Mouse (Mus musculus) heart, adult 2 months (tissue): ENCODE data around the gene Zfand3. TPM values are rescaled to one million over a fixed set of nuclear protein-coding genes. Genes with fewer than 3 reads are reported as not detected.

Experiments
- DNase-seq, 2 experiments: peaks; one replicate each; pipeline ENCODE4 v3.0.0; 2021
- H3K27ac ChIP-seq: fragments of 200-600 bp; 2 replicates; pipeline ENCODE4 v1.8.1; 2022
- H3K27me3 ChIP-seq: fragments of 200-500 bp; 2 replicates; pipeline ENCODE4 v1.6.1; 2012; ENCODE audit warnings: mild to moderate bottlenecking, low read length, inconsistent platforms, mixed read lengths; ENCODE audit not compliant: control insufficient read depth, insufficient read depth
- H3K36me3 ChIP-seq: fragments of 200-500 bp; 2 replicates; pipeline ENCODE4 v1.6.1; 2012; ENCODE audit warnings: low read length, inconsistent platforms; ENCODE audit not compliant: control insufficient read depth, insufficient read depth
- H3K4me1 ChIP-seq: fragments of 200-500 bp; 2 replicates; pipeline ENCODE4 v1.6.1; 2011; ENCODE audit warnings: low read length; ENCODE audit not compliant: control insufficient read depth, insufficient read depth
- H3K4me3 ChIP-seq: fragments of 200-600 bp; 2 replicates; pipeline ENCODE4 v1.8.1; 2022
- H3K79me2 ChIP-seq: fragments of 200-500 bp; replicated peaks from 2 replicates; pipeline ENCODE4 v1.6.1; 2012; ENCODE audit warnings: mild to moderate bottlenecking, inconsistent platforms, low read length, moderate library complexity, mixed read lengths; ENCODE audit not compliant: control insufficient read depth, insufficient read depth
- H3K9ac ChIP-seq: fragments of 200-500 bp; 2 replicates; pipeline ENCODE4 v1.6.1; 2012; ENCODE audit warnings: low read depth, mild to moderate bottlenecking, control low read depth, inconsistent platforms, low read length, mixed read lengths
- CTCF ChIP-seq: fragments of 200-600 bp; IDR thresholded peaks from 2 replicates; pipeline ENCODE4 v1.8.1; 2022; ENCODE audit warnings: antibody characterized with exemption, mild to moderate bottlenecking, moderate library complexity
- EP300 ChIP-seq: fragments of 200-500 bp; IDR thresholded peaks from 2 replicates; pipeline ENCODE4 v1.6.1; 2011; ENCODE audit warnings: low read depth, low read length, control low read depth; ENCODE audit not compliant: insufficient read depth
- POLR2A ChIP-seq: fragments of 200-500 bp; IDR thresholded peaks from 2 replicates; pipeline ENCODE4 v1.6.1; 2011; ENCODE audit warnings: mild to moderate bottlenecking, low read depth, low read length, control low read depth; ENCODE audit not compliant: insufficient read depth
- WGBS: fragments of 180-500 bp; shearing (Covaris S2); methylation state at CpG from one replicate; pipeline ENCODE4 v1.1.7; 2018; 5-methylcytosine and 5-hydroxymethylcytosine counted together
- intact Hi-C: fragments of 180-260 bp; cut with DNase I; formaldehyde crosslinking; loops from one replicate; pipeline ENCODE4 v1.15.1; 2025
- long read RNA-seq: library from polyadenylated mRNA; stranded (forward); transcript quantifications from one replicate; pipeline ENCODE4 v2.0.0, GENCODE M21; 2021
- polyA plus RNA-seq: library from polyadenylated mRNA; depleted of rRNA; stranded (reverse); fragments of >200 nt; gene quantifications from 2 replicates; pipeline ENCODE4 v1.2.3, GENCODE M21; 2012; rRNA removed
- total RNA-seq, 2 experiments: library from RNA; stranded (reverse); gene quantifications; 2 replicates each; pipeline ENCODE4 v1.2.3; 2021

The Zfand3 gene
- 100 to 1,000 TPM; 130 to 149 TPM for total RNA-seq
- 106 and 127 TPM in 2 replicates for polyA plus RNA-seq
- long read RNA-seq, transcript Zfand3-202 (6 exons, 3,039 nt) = major isoform, 9 of 21 reads
- long read RNA-seq, partial matches to known transcripts = 6 of 21 reads
- long read RNA-seq, other reads (novel, unspliced or antisense) = 3 of 21 reads

DNA sequence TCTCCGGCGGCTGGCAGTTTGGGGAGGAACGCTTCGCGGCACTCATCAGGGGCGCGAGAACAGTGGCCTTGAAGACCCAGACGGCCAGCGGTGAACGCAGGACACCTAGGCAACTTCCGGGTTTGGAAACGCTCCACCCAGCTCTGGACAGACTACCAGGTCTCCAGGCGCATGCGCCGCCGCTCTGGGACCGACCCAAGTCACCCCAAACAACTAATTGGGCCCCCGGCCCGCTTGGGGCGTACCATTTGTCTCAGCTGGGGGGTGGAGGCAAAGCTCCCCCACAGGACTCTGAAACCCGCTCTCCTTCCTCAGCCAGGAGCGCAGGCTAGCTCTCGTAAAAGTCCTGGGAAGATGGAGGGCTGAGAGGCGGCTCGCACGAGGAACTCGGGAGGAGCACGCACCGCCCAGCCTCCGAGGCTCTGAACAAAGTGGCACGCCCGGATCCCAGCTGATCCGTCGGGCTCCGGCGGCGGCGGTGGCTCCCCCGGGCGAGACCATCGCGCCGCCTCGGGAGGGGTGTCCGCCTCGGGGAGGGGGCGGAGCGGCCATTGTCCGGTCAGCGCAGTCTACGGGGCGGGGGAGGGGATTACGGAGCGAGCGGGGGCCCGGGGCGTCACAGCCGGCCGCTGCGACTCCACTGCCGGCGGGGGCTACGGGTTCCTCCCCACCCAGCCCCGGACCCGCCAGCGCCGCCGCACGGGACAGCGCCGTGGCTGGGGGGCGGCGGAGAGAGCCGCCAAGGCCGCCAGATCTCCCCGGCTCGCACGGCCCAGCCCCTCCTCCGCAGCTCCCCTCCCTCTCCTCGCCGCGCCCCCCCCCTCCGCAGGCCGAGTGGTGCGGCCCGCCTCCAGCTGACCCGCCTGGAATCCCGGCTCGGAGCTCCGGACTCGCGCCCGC lies at the start of gene Zfand3:
Zfand3 (plus strand) TSS at position 531 of the 900 bp plus-strand sequence.
- Histone ChIP-seq H3K4me1 (peaks cover 12% of the 10 kb centered on the region), H3K27ac (peak within 1 kb of the TSS; percentile 100), H3K27me3 (no peaks in the 10 kb centered on the region), H3K36me3 (peaks cover 8% of the 10 kb centered on the region; the same call in 1 of the 2 replicates), H3K9ac (peak within 1 kb of the TSS; percentile 100), H3K79me2 (peaks cover 6% of the 10 kb centered on the region), H3K4me3 (peak within 1 kb of the TSS; percentile 67)
- under 1% methylated on average over 60 of the region's 93 CpGs for WGBS
- intact Hi-C loops = loop anchor here (1.0 to 2.0 kb wide), 2 partner anchors 20 to 28 kb away; no protein-coding TSS in a partner anchor
- peak; percentile 97 to 98 for DNase-seq
- TF ChIP-seq POLR2A (peak; percentile 93), CTCF (no peak), EP300 (peak; percentile 57)

- no peaks in the 10 kb centered on the region for H3K79me2 ChIP-seq
- H3K4me1 ChIP-seq = no peaks in the 10 kb centered on the region
- no peak overlapping the region for H3K27ac ChIP-seq
- WGBS = 64% methylated on average over 8 of the region's 8 CpGs
- no peaks in the 10 kb centered on the region for H3K36me3 ChIP-seq
- H3K27me3 ChIP-seq = no peaks in the 10 kb centered on the region
- no peak for DNase-seq
- no peak overlapping the region for H3K4me3 ChIP-seq
- no peak overlapping the region for H3K9ac ChIP-seq
- intact Hi-C loops = no loop called here
- TF ChIP-seq EP300 = no peak
- no peak for TF ChIP-seq POLR2A
- TF ChIP-seq CTCF = no peak
Observed at GRCm38 (mm10) chr17:29955880-29956279, 48.7 kb upstream of the Zfand3 start.

- Histone ChIP-seq H3K27ac (no peak overlapping the region), H3K4me1 (no peaks in the 10 kb centered on the region), H3K36me3 (no peaks in the 10 kb centered on the region), H3K9ac (peak overlapping the region; percentile 42), H3K79me2 (no peaks in the 10 kb centered on the region), H3K4me3 (0 out of 2 replicates have a peak overlapping the region, but pooled peaks have one; percentile 5), H3K27me3 (no peaks in the 10 kb centered on the region; the same call in 1 of the 2 replicates)
- TF ChIP-seq CTCF = 0 out of 2 replicates have a peak, but pooled peaks have one; percentile 1
- no peak for TF ChIP-seq POLR2A
- intact Hi-C loops = no loop called here
- DNase-seq = no peak
- 14% methylated on average over 11 of the region's 11 CpGs for WGBS
Observed at GRCm38 (mm10) chr17:29963730-29964259, 40.7 kb upstream of the Zfand3 start.

DNA sequence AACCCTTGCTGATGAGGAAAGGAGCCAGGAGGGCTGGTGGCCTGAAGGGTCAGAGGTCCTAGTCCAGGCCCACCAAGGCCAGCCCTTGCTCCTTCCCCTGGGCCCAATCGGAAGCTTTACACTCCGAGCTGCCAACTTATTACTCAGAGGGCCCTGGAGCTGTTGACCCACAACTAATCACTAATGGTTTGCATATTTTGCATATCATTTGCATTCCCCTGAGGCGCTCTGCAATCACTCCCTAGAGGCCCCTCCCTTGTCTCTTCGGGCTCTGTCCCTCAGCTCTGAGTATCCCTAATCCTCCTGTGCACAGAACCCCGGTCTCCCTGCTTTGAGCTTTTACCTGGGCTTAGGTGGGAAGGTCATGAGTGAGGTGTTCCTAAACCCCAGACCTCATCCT lies 39.0 kb upstream of the Zfand3 start:
- 44% methylated on average over 5 of the region's 5 CpGs for WGBS

GRCm38 (mm10) chr17:29970037-29970555 lies 34.4 kb upstream of the Zfand3 start, which contains the start of gene Mdga1:
Mdga1 (minus strand) TSS chr17:29970087.
- TF ChIP-seq CTCF = no peak
- no peak for TF ChIP-seq EP300
- no peak for TF ChIP-seq POLR2A
- Histone ChIP-seq H3K79me2 (no peaks in the 10 kb centered on the region), H3K36me3 (no peaks in the 10 kb centered on the region), H3K4me1 (no peaks in the 10 kb centered on the region), H3K9ac (no peak within 1 kb of the TSS), H3K27me3 (no peaks in the 10 kb centered on the region), H3K27ac (no peak within 1 kb of the TSS), H3K4me3 (no peak within 1 kb of the TSS)
- 77% methylated on average over 7 of the region's 7 CpGs for WGBS
- intact Hi-C loops = loop anchor here (10.0 kb wide), 2 partner anchors 225 to 285 kb away; no protein-coding TSS in a partner anchor
- DNase-seq = no peak

More for the DNA sequence above, 39.0 kb upstream of the Zfand3 start:
- DNase-seq = no peak
- Histone ChIP-seq H3K79me2 (no peaks in the 10 kb centered on the region), H3K27me3 (no peaks in the 10 kb centered on the region; the same call in 1 of the 2 replicates), H3K4me3 (no peak overlapping the region), H3K27ac (no peak overlapping the region), H3K9ac (no peak overlapping the region), H3K36me3 (no peaks in the 10 kb centered on the region), H3K4me1 (no peaks in the 10 kb centered on the region)
- TF ChIP-seq EP300 = no peak
- no peak for TF ChIP-seq POLR2A
- no peak for TF ChIP-seq CTCF
- intact Hi-C loops = no loop called here
